21 mouse cellular contexts compared by ENCODE assay signal in the genomic region with DNA sequence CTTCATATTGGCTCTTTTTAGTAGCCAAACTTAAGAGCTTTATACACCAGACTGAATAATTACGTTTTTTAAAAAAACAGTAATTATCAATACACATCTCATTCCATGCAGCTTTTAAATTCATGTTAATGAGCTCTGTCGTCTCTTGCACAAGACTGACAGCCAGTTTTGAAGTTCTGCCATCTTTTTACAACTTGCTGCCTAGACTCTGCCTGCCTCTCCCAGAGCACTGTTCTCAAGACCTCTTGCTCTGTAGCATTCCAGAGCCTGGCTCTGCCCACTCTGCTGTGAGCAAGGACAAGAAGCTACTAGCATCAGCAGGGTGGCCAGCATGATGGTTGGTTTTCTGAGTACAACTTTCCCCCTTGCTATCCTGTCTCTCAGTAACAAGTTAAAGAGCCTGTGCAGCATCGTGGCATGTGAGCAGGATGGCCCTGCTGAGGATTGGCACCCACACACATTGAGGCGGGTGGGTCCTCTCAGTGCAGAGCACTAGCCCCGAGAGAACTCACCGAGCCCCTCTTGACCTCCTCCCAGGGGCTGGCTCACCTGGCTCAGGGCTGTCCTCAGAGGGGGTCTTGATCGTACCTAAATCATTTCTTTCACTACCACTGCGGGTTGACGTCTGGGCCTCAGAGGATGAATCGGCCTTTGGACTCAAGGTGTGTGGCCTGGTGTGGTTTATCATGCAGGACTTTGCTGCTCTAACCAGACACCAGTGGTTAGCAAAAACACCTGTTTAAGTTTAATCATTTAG.
DNase-seq lines count a peak whose midpoint lies in the region; ATAC-seq and TF ChIP-seq lines count a peak whose summit lies in the region.
"Had no signal": no experiment of that assay in that cellular context is flagged by ENCODE, and none has a peak within 500 bp of the region (broad histone marks: within the 10 kb centered on the region; RNA-seq: fewer than 3 reads in every experiment).

No protein-coding gene starts in this region.

- H3K27ac ChIP-seq in forebrain, embryonic 14.5 days (ENCODE audit: low read depth, low read length), result no peak overlapping the region
- no peak overlapping the region; the same call in 1 of the 2 replicates for H3K27ac ChIP-seq in forebrain, embryonic 15.5 days (replicated peaks)
- peak overlapping the region; percentile 58; the same call in 1 of the 2 replicates for H3K27ac ChIP-seq in kidney, postnatal 0 days
- H3K27ac ChIP-seq in lung, postnatal 0 days (ENCODE audit: low read length), result no peak overlapping the region
- H3K27ac ChIP-seq in small intestine, adult 2 months (ENCODE audit: insufficient read depth, low read depth, low read length), result peak overlapping the region; percentile 17
- H3K27ac ChIP-seq: hindbrain, embryonic 15.5 days; stomach, embryonic 15.5 days had no signal

- no peaks in the 10 kb centered on the region for H3K9me3 ChIP-seq in forebrain, embryonic 14.5 days (replicated peaks; ENCODE audit: control insufficient read depth, low read length)
- H3K9me3 ChIP-seq in forebrain, embryonic 15.5 days, result no peaks in the 10 kb centered on the region
- H3K9me3 ChIP-seq in kidney, postnatal 0 days (replicated peaks; ENCODE audit: low read length), result no peaks in the 10 kb centered on the region
- no peaks in the 10 kb centered on the region for H3K9me3 ChIP-seq in lung, postnatal 0 days (ENCODE audit: low read length)
- H3K9me3 ChIP-seq: G1E; heart, embryonic 13.5 days; hindbrain, embryonic 15.5 days; stomach, embryonic 15.5 days had no signal

- ATAC-seq in forebrain, embryonic 14.5 days, result no peak
- no peak for ATAC-seq in forebrain, embryonic 15.5 days (replicated peaks)
- peak; percentile 29; the same call in 1 of the 2 replicates for ATAC-seq in kidney, postnatal 0 days (replicated peaks; ENCODE audit: low FRiP score, low read depth)
- peak; percentile 22 for ATAC-seq in lung, postnatal 0 days
- ATAC-seq: forebrain, embryonic 16.5 days had no signal

- no peaks in the 10 kb centered on the region for H3K36me3 ChIP-seq in forebrain, embryonic 14.5 days (ENCODE audit: control insufficient read depth, insufficient read depth, low read length)
- H3K36me3 ChIP-seq in forebrain, embryonic 15.5 days, result no peaks in the 10 kb centered on the region
- H3K36me3 ChIP-seq in kidney, postnatal 0 days (ENCODE audit: insufficient read depth, low read length), result no peaks in the 10 kb centered on the region
- H3K36me3 ChIP-seq in lung, postnatal 0 days (ENCODE audit: insufficient read depth, low read length), result no peaks in the 10 kb centered on the region
- no peaks in the 10 kb centered on the region for H3K36me3 ChIP-seq in small intestine, adult 2 months (ENCODE audit: control insufficient read depth, insufficient read depth, low read length)
- H3K36me3 ChIP-seq: heart, embryonic 13.5 days; hindbrain, embryonic 15.5 days; stomach, embryonic 15.5 days had no signal

- peaks cover 22% of the 10 kb centered on the region for H3K4me1 ChIP-seq in forebrain, embryonic 14.5 days (ENCODE audit: control insufficient read depth, insufficient read depth, low read length)
- peaks cover 62% of the 10 kb centered on the region for H3K4me1 ChIP-seq in forebrain, embryonic 15.5 days
- H3K4me1 ChIP-seq in kidney, postnatal 0 days (replicated peaks; ENCODE audit: insufficient read depth, low read length), result peaks cover 2% of the 10 kb centered on the region; the same call in 1 of the 2 replicates
- peaks cover 14% of the 10 kb centered on the region; the same call in 1 of the 2 replicates for H3K4me1 ChIP-seq in lung, postnatal 0 days (ENCODE audit: insufficient read depth, low read depth, low read length)
- H3K4me1 ChIP-seq in small intestine, adult 2 months (ENCODE audit: control insufficient read depth, insufficient read depth, insufficient read length, low read length), result peaks cover 24% of the 10 kb centered on the region

- no peak overlapping the region for H3K4me2 ChIP-seq in forebrain, embryonic 14.5 days (ENCODE audit: low read length)
- no peak overlapping the region for H3K4me2 ChIP-seq in forebrain, embryonic 15.5 days (replicated peaks)
- H3K4me2 ChIP-seq in kidney, postnatal 0 days (ENCODE audit: low read length), result no peak overlapping the region
- H3K4me2 ChIP-seq in lung, postnatal 0 days (replicated peaks; ENCODE audit: low read depth, low read length), result no peak overlapping the region
- H3K4me2 ChIP-seq: heart, embryonic 13.5 days; hindbrain, embryonic 15.5 days; stomach, embryonic 15.5 days had no signal

- no peak for TF ChIP-seq POLR2A in small intestine, adult 2 months (IDR thresholded peaks at IDR 0.05; ENCODE audit: low read depth, low read length)

- no peak for TF ChIP-seq CTCF in kidney, postnatal 0 days (IDR thresholded peaks at IDR 0.05; ENCODE audit: low read depth)
- TF ChIP-seq CTCF in lung, postnatal 0 days (IDR thresholded peaks at IDR 0.05), result no peak
- no peak for TF ChIP-seq CTCF in small intestine, adult 2 months (IDR thresholded peaks at IDR 0.05; ENCODE audit: extremely low read depth, insufficient read length, insufficient replicate concordance, low read depth, low read length)

- H3K9ac ChIP-seq in forebrain, embryonic 14.5 days (ENCODE audit: low read length), result no peak overlapping the region
- H3K9ac ChIP-seq in forebrain, embryonic 15.5 days (replicated peaks), result no peak overlapping the region
- no peak overlapping the region for H3K9ac ChIP-seq in kidney, postnatal 0 days (ENCODE audit: low read depth, low read length)
- H3K9ac ChIP-seq in lung, postnatal 0 days (replicated peaks; ENCODE audit: low read depth), result no peak overlapping the region
- H3K9ac ChIP-seq: heart, embryonic 13.5 days; hindbrain, embryonic 15.5 days had no signal

- 82% methylated on average over 10 of the region's 10 CpGs for WGBS in forebrain, embryonic 14.5 days
- WGBS in forebrain, embryonic 15.5 days, result 77% methylated on average over 10 of the region's 10 CpGs
- 74% methylated on average over 10 of the region's 10 CpGs for WGBS in kidney, postnatal 0 days
- WGBS in lung, postnatal 0 days, result 73% methylated on average over 10 of the region's 10 CpGs
- WGBS in small intestine, adult 2 months, result 36% methylated on average over 10 of the region's 10 CpGs

- TF ChIP-seq EP300 in lung, postnatal 0 days (IDR thresholded peaks at IDR 0.05), result no peak

- peak; percentile 40 for DNase-seq in forebrain, embryonic 14.5 days (ENCODE audit: low spot score)
- no peak for DNase-seq in kidney, postnatal 0 days (ENCODE audit: low spot score)
- no peak for DNase-seq in kidney, postnatal 14 days
- DNase-seq in lung, postnatal 0 days (ENCODE audit: low spot score), result peak; percentile 47
- no peak for DNase-seq in lung, postnatal 36 days
- DNase-seq in yolk sac, embryonic 10.5 days (ENCODE audit: low spot score), result no peak
- DNase-seq: adrenal gland, postnatal 25 days; cerebellum, postnatal 36 days; heart, postnatal 36 days; lung, postnatal 10 days; right cerebral cortex, postnatal 25 days; thymus, adult 18-20 months; thymus, postnatal 4 days had no signal

- H3K4me3 ChIP-seq in forebrain, embryonic 14.5 days (ENCODE audit: low read depth, low read length), result no peak overlapping the region
- no peak overlapping the region for H3K4me3 ChIP-seq in forebrain, embryonic 15.5 days
- no peak overlapping the region for H3K4me3 ChIP-seq in kidney, postnatal 0 days (replicated peaks; ENCODE audit: low read depth, low read length)
- H3K4me3 ChIP-seq in lung, postnatal 0 days (ENCODE audit: low read depth, low read length), result no peak overlapping the region
- H3K4me3 ChIP-seq in small intestine, adult 2 months (ENCODE audit: low read depth, low read length), result no peak overlapping the region
- H3K4me3 ChIP-seq: erythroblast, embryonic 14.5 days; heart, embryonic 13.5 days; hindbrain, embryonic 15.5 days; stomach, embryonic 15.5 days had no signal

- H3K27me3 ChIP-seq in forebrain, embryonic 14.5 days (replicated peaks; ENCODE audit: control insufficient read depth, insufficient read depth, low read length), result no peaks in the 10 kb centered on the region
- no peaks in the 10 kb centered on the region for H3K27me3 ChIP-seq in forebrain, embryonic 15.5 days
- no peaks in the 10 kb centered on the region for H3K27me3 ChIP-seq in kidney, postnatal 0 days (ENCODE audit: insufficient read depth, low read length)
- H3K27me3 ChIP-seq in lung, postnatal 0 days (replicated peaks; ENCODE audit: insufficient read depth, low read length), result no peaks in the 10 kb centered on the region
- H3K27me3 ChIP-seq in small intestine, adult 2 months (ENCODE audit: control insufficient read depth, insufficient read depth, low read length), result no peaks in the 10 kb centered on the region
- H3K27me3 ChIP-seq: heart, embryonic 13.5 days; hindbrain, embryonic 15.5 days; stomach, embryonic 15.5 days had no signal

Comparison
In these comparisons a context has a peak if more than half of its experiments do, and no peak if none do; other contexts are left out.
1. DNase-seq: peak in forebrain, embryonic 14.5 days (single experiment) and lung, postnatal 0 days (single experiment); none in kidney, postnatal 0 days (single experiment), kidney, postnatal 14 days (single experiment), lung, postnatal 36 days (single experiment) and yolk sac, embryonic 10.5 days (single experiment).
2. ATAC-seq: peak in kidney, postnatal 0 days (single experiment) and lung, postnatal 0 days (single experiment); none in forebrain, embryonic 14.5 days (single experiment) and forebrain, embryonic 15.5 days (single experiment).
3. H3K27ac ChIP-seq: peak in kidney, postnatal 0 days (single experiment) and small intestine, adult 2 months (single experiment); none in forebrain, embryonic 14.5 days (single experiment), forebrain, embryonic 15.5 days (single experiment) and lung, postnatal 0 days (single experiment).